Mouse (Mus musculus) midbrain, embryonic 12.5 days (tissue): ENCODE measurements around the gene Gm37240. TPM values are rescaled to one million over a fixed set of nuclear protein-coding genes. Genes with fewer than 3 reads are reported as not detected.
A peak's percentile ranks its signal among the peaks of the same experiment; 100 is the strongest.

Experiments used
- ATAC-seq: fragments of 200-750 bp; cut with Nextera tagmentation; 2 replicates; pipeline ENCODE4 v1.8.0; 2017; ENCODE audit warnings: low read depth, moderate TSS enrichment, moderate library complexity; ENCODE audit not compliant: low FRiP score
- H3K27ac ChIP-seq: fragments of 300-500 bp; sonication (generic); replicated peaks from 2 replicates; pipeline ENCODE4 v1.5.1; 2016; ENCODE audit warnings: mild to moderate bottlenecking
- H3K27me3 ChIP-seq: fragments of 300-500 bp; sonication (generic); 2 replicates; pipeline ENCODE4 v1.6.1; 2016; ENCODE audit warnings: mild to moderate bottlenecking
- H3K36me3 ChIP-seq: fragments of 300-500 bp; sonication (generic); 2 replicates; pipeline ENCODE4 v1.6.1; 2016
- H3K4me1 ChIP-seq: fragments of 300-500 bp; sonication (generic); 2 replicates; pipeline ENCODE4 v1.6.1; 2016
- H3K4me2 ChIP-seq: fragments of 300-500 bp; sonication (generic); replicated peaks from 2 replicates; pipeline ENCODE4 v1.6.1; 2016; ENCODE audit warnings: mild to moderate bottlenecking, moderate library complexity
- H3K4me3 ChIP-seq: fragments of 300-500 bp; sonication (generic); 2 replicates; pipeline ENCODE4 v1.5.1; 2016; ENCODE audit warnings: mild to moderate bottlenecking
- H3K9ac ChIP-seq: fragments of 300-500 bp; sonication (generic); replicated peaks from 2 replicates; pipeline ENCODE4 v1.6.1; 2016; ENCODE audit warnings: mild to moderate bottlenecking, moderate library complexity
- H3K9me3 ChIP-seq: fragments of 300-500 bp; sonication (generic); 2 replicates; pipeline ENCODE4 v1.6.1; 2016; ENCODE audit warnings: mild to moderate bottlenecking
- WGBS: fragments of 180-500 bp; shearing (Covaris S2); methylation state at CpG from one replicate; pipeline ENCODE4 v1.1.7; 2016; 5-methylcytosine and 5-hydroxymethylcytosine counted together
- polyA plus RNA-seq: library from polyadenylated mRNA; unstranded; fragments of >200 nt; fragmentation: Nextera tagmentation; extraction: Ambion mirVana; gene quantifications from 2 replicates; pipeline ENCODE4 v1.2.1, GENCODE M21; 2016

Gene Gm37240
- polyA plus RNA-seq, 1 experiment from 2014 or later = 0.96 TPM

GRCm38 (mm10) chr3:84732516-84732915, 1154.8 kb downstream of the Gm37240 start:
- Histone ChIP-seq H3K9ac (peak overlapping the region; percentile 34; the same call in 1 of the 2 replicates), H3K36me3 (no peaks in the 10 kb centered on the region), H3K4me3 (peak overlapping the region; percentile 30), H3K27me3 (peaks cover 84% of the 10 kb centered on the region), H3K9me3 (no peaks in the 10 kb centered on the region), H3K27ac (peak overlapping the region; percentile 73), H3K4me2 (peak overlapping the region; percentile 54), H3K4me1 (peaks cover 27% of the 10 kb centered on the region)
- no peak for ATAC-seq
- 6% methylated on average over 6 of the region's 6 CpGs for WGBS

- Histone ChIP-seq H3K4me2 (peak overlapping the region; percentile 54), H3K9me3 (no peaks in the 10 kb centered on the region), H3K9ac (peak overlapping the region; percentile 34; the same call in 1 of the 2 replicates), H3K36me3 (no peaks in the 10 kb centered on the region), H3K27me3 (peaks cover 81% of the 10 kb centered on the region), H3K27ac (peak overlapping the region; percentile 73), H3K4me1 (peaks cover 27% of the 10 kb centered on the region), H3K4me3 (peak overlapping the region; percentile 30)
- 2% methylated on average over 20 of the region's 20 CpGs for WGBS
- peak; percentile 83 for ATAC-seq
These were observed 1155.3 kb downstream of the Gm37240 start for GRCm38 (mm10) chr3:84732016-84732502.

- H3K27me3 ChIP-seq = peaks cover 75% of the 10 kb centered on the region
- 11% methylated on average over 9 of the region's 9 CpGs for WGBS
- ATAC-seq = no peak
These were observed 1155.8 kb downstream of the Gm37240 start for GRCm38 (mm10) chr3:84731403-84732015.

GRCm38 (mm10) chr3:84731003-84731402, 1156.3 kb downstream of the Gm37240 start:
- Histone ChIP-seq H3K27ac (peak overlapping the region; percentile 30; the same call in 1 of the 2 replicates), H3K4me2 (peak overlapping the region; percentile 54), H3K4me1 (peaks cover 27% of the 10 kb centered on the region), H3K9me3 (no peaks in the 10 kb centered on the region), H3K36me3 (no peaks in the 10 kb centered on the region), H3K27me3 (peaks cover 75% of the 10 kb centered on the region), H3K9ac (no peak overlapping the region), H3K4me3 (no peak overlapping the region)
- no peak for ATAC-seq
- WGBS = 35% methylated on average over 5 of the region's 5 CpGs

More at GRCm38 (mm10) chr3:84731403-84732015, 1155.8 kb downstream of the Gm37240 start:
- Histone ChIP-seq H3K4me3 (peak overlapping the region; percentile 30), H3K4me2 (peak overlapping the region; percentile 54), H3K9ac (peak overlapping the region; percentile 34; the same call in 1 of the 2 replicates), H3K27ac (peak overlapping the region; percentile 73), H3K4me1 (peaks cover 27% of the 10 kb centered on the region), H3K36me3 (no peaks in the 10 kb centered on the region), H3K9me3 (no peaks in the 10 kb centered on the region)

GRCm38 (mm10) chr3:84729806-84730205, 1157.5 kb downstream of the Gm37240 start:
- Histone ChIP-seq H3K4me3 (no peak overlapping the region), H3K4me1 (peaks cover 27% of the 10 kb centered on the region), H3K9ac (no peak overlapping the region), H3K27ac (no peak overlapping the region), H3K36me3 (no peaks in the 10 kb centered on the region), H3K4me2 (no peak overlapping the region), H3K27me3 (peaks cover 71% of the 10 kb centered on the region), H3K9me3 (no peaks in the 10 kb centered on the region)
- WGBS = 88% methylated on average over 6 of the region's 6 CpGs
- no peak for ATAC-seq

- no peaks in the 10 kb centered on the region for H3K4me1 ChIP-seq
- no peak overlapping the region for H3K4me3 ChIP-seq
- no peaks in the 10 kb centered on the region; the same call in 1 of the 2 replicates for H3K9me3 ChIP-seq
- no peak overlapping the region for H3K4me2 ChIP-seq
- no peak overlapping the region for H3K9ac ChIP-seq
- no peak for ATAC-seq
- WGBS = 66% methylated on average over 5 of the region's 5 CpGs
- H3K27me3 ChIP-seq = peaks cover 42% of the 10 kb centered on the region
- no peaks in the 10 kb centered on the region for H3K36me3 ChIP-seq
- H3K27ac ChIP-seq = no peak overlapping the region
These were observed 1163.3 kb downstream of the Gm37240 start for GRCm38 (mm10) chr3:84723996-84724395.

- Histone ChIP-seq H3K27me3 (peaks cover 31% of the 10 kb centered on the region), H3K9ac (no peak overlapping the region), H3K4me3 (no peak overlapping the region), H3K27ac (no peak overlapping the region), H3K4me2 (no peak overlapping the region), H3K36me3 (no peaks in the 10 kb centered on the region), H3K9me3 (no peaks in the 10 kb centered on the region; the same call in 1 of the 2 replicates), H3K4me1 (no peaks in the 10 kb centered on the region)
- WGBS = 90% methylated on average over 4 of the region's 4 CpGs
- ATAC-seq = no peak
These were observed 1164.6 kb downstream of the Gm37240 start for GRCm38 (mm10) chr3:84722680-84723079.

GRCm38 (mm10) chr3:84715073-84715768, 1172.1 kb downstream of the Gm37240 start:
- H3K27ac ChIP-seq = no peak overlapping the region
- H3K27me3 ChIP-seq = no peaks in the 10 kb centered on the region
- no peak for ATAC-seq
- no peaks in the 10 kb centered on the region for H3K4me1 ChIP-seq
- no peak overlapping the region for H3K4me2 ChIP-seq
- H3K36me3 ChIP-seq = no peaks in the 10 kb centered on the region
- no peak overlapping the region for H3K9ac ChIP-seq
- H3K9me3 ChIP-seq = no peaks in the 10 kb centered on the region
- no peak overlapping the region for H3K4me3 ChIP-seq
- 94% methylated on average over 15 of the region's 15 CpGs for WGBS

- ATAC-seq = no peak
- no peaks in the 10 kb centered on the region for H3K4me1 ChIP-seq
- no peaks in the 10 kb centered on the region for H3K9me3 ChIP-seq
- H3K4me2 ChIP-seq = no peak overlapping the region
- no peak overlapping the region for H3K27ac ChIP-seq
- H3K36me3 ChIP-seq = no peaks in the 10 kb centered on the region
- H3K4me3 ChIP-seq = no peak overlapping the region
- 49% methylated on average over 2 of the region's 2 CpGs for WGBS
- H3K9ac ChIP-seq = no peak overlapping the region
- no peaks in the 10 kb centered on the region for H3K27me3 ChIP-seq
These were observed 1174.4 kb downstream of the Gm37240 start for GRCm38 (mm10) chr3:84712941-84713340.

- Histone ChIP-seq H3K9me3 (0 out of 2 replicates have a peak, but pooled peaks cover 3% of the 10 kb centered on the region), H3K27ac (no peak overlapping the region), H3K27me3 (no peaks in the 10 kb centered on the region), H3K4me2 (no peak overlapping the region), H3K9ac (no peak overlapping the region), H3K36me3 (no peaks in the 10 kb centered on the region), H3K4me3 (no peak overlapping the region), H3K4me1 (no peaks in the 10 kb centered on the region)
- 80% methylated on average over 4 of the region's 4 CpGs for WGBS
- no peak for ATAC-seq
These were observed 1176.6 kb downstream of the Gm37240 start for GRCm38 (mm10) chr3:84710723-84711122.

- WGBS = 94% methylated on average over 8 of the region's 8 CpGs
- Histone ChIP-seq H3K27me3 (no peaks in the 10 kb centered on the region), H3K9ac (no peak overlapping the region), H3K4me3 (no peak overlapping the region), H3K4me1 (no peaks in the 10 kb centered on the region), H3K4me2 (no peak overlapping the region), H3K36me3 (no peaks in the 10 kb centered on the region), H3K27ac (no peak overlapping the region), H3K9me3 (0 out of 2 replicates have a peak, but pooled peaks cover 3% of the 10 kb centered on the region)
- no peak for ATAC-seq
These were observed 1177.4 kb downstream of the Gm37240 start for GRCm38 (mm10) chr3:84709967-84710366.

- Histone ChIP-seq H3K4me3 (no peak overlapping the region), H3K4me2 (no peak overlapping the region), H3K4me1 (no peaks in the 10 kb centered on the region), H3K27ac (no peak overlapping the region), H3K9ac (no peak overlapping the region), H3K27me3 (no peaks in the 10 kb centered on the region), H3K36me3 (no peaks in the 10 kb centered on the region), H3K9me3 (0 out of 2 replicates have a peak, but pooled peaks cover 3% of the 10 kb centered on the region)
- ATAC-seq = no peak
- 86% methylated on average over 8 of the region's 8 CpGs for WGBS
These were observed 1178.2 kb downstream of the Gm37240 start for GRCm38 (mm10) chr3:84709100-84709499.
